Mouse (Mus musculus) neural tube, embryonic 14.5 days (tissue): ENCODE measurements at regions not wholly inside any gene's neighbourhood (a gene's known extent, or its start where the extent isn't known, plus 50 kb on each side); places are given as distances from the start of the nearest gene placed in this dataset.

Experiments used
- ATAC-seq: fragments of 200-750 bp; cut with Nextera tagmentation; 2 replicates; pipeline ENCODE4 v1.8.0; 2017; ENCODE audit warnings: low read depth, mild to moderate bottlenecking, moderate TSS enrichment, moderate library complexity
- H3K27ac ChIP-seq: fragments of 300-500 bp; sonication (generic); 2 replicates; pipeline ENCODE4 v1.5.1; 2014; ENCODE audit warnings: low read depth, mild to moderate bottlenecking, control low read depth, low read length, moderate library complexity, mixed read lengths
- H3K27me3 ChIP-seq: fragments of 300-500 bp; sonication (generic); 2 replicates; pipeline ENCODE4 v1.6.1; 2014; ENCODE audit warnings: low read length; ENCODE audit not compliant: control insufficient read depth, insufficient read depth
- H3K36me3 ChIP-seq: fragments of 300-500 bp; sonication (generic); 2 replicates; pipeline ENCODE4 v1.6.1; 2014; ENCODE audit warnings: low read length, mixed read lengths; ENCODE audit not compliant: control insufficient read depth, insufficient read depth
- H3K4me1 ChIP-seq: fragments of 300-500 bp; sonication (generic); 2 replicates; pipeline ENCODE4 v1.6.1; 2014; ENCODE audit warnings: low read length; ENCODE audit not compliant: control insufficient read depth, insufficient read depth
- H3K4me2 ChIP-seq: fragments of 300-500 bp; sonication (generic); 2 replicates; pipeline ENCODE4 v1.6.1; 2014; ENCODE audit warnings: mild to moderate bottlenecking, low read depth, low read length, control low read depth
- H3K4me3 ChIP-seq: fragments of 300-500 bp; sonication (generic); 2 replicates; pipeline ENCODE4 v1.5.1; 2014; ENCODE audit warnings: low read depth, low read length, control low read depth, mixed read lengths
- H3K9ac ChIP-seq: fragments of 300-500 bp; sonication (generic); replicated peaks from 2 replicates; pipeline ENCODE4 v1.6.1; 2014; ENCODE audit warnings: low read depth, mild to moderate bottlenecking, control low read depth, low read length, mixed read lengths
- H3K9me3 ChIP-seq: fragments of 300-500 bp; sonication (generic); 2 replicates; pipeline ENCODE4 v1.6.1; 2016; ENCODE audit warnings: low read length; ENCODE audit not compliant: control insufficient read depth
- WGBS: fragments of 180-500 bp; shearing (Covaris S2); extraction: QIAGEN DNeasy Blood & Tissue Kit; methylation state at CpG from one replicate; pipeline ENCODE4 v1.1.7; 2014; 5-methylcytosine and 5-hydroxymethylcytosine counted together

GRCm38 (mm10) chr12:107814926-107815325, 188.5 kb downstream of the Bcl11b start:
- 89% methylated on average over 7 of the region's 7 CpGs for WGBS
- no peaks in the 10 kb centered on the region for H3K9me3 ChIP-seq
- H3K27me3 ChIP-seq, result no peaks in the 10 kb centered on the region
- no peak overlapping the region for H3K4me2 ChIP-seq
- no peak overlapping the region for H3K9ac ChIP-seq
- H3K4me3 ChIP-seq, result no peak overlapping the region
- H3K36me3 ChIP-seq, result no peaks in the 10 kb centered on the region
- H3K27ac ChIP-seq, result no peak overlapping the region
- H3K4me1 ChIP-seq, result no peaks in the 10 kb centered on the region
- no peak for ATAC-seq

DNA sequence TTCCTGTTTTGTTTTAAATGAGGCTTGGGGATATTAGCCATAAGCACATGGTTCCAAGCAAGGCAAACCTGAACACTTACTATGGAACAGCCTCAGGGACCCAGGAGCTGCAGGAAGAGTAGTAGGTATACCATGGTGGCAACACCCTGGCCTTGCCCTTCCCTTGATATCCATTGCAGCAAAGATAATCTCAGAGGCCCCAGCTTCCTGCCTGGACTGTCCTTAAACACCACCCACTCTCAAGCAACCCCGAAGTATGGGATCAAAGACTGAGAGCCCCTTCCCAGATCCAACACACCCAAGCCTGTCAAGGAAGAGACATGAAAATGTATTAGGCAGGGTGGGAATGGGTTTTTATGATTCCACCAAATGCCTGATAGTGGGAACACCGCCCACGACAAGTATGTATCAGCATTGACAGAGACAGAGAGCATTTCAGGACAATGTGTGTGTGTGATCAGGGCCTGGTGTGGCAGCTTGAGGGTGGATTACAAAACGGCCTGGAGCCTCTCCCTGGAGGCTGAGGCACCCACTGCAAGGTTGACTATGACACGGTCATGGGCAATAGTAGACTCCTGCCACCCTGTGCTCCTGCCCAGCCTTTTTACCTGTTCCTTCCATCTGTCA, 179.5 kb downstream of the Bcl11b start:
- no peak overlapping the region for H3K9ac ChIP-seq
- H3K27ac ChIP-seq, result no peak overlapping the region
- H3K4me3 ChIP-seq, result no peak overlapping the region
- H3K9me3 ChIP-seq, result no peaks in the 10 kb centered on the region
- H3K4me1 ChIP-seq, result no peaks in the 10 kb centered on the region
- no peaks in the 10 kb centered on the region for H3K27me3 ChIP-seq
- H3K36me3 ChIP-seq, result no peaks in the 10 kb centered on the region
- H3K4me2 ChIP-seq, result no peak overlapping the region
- no peak for ATAC-seq
- 87% methylated on average over 5 of the region's 5 CpGs for WGBS

- H3K4me3 ChIP-seq, result no peak overlapping the region
- H3K4me1 ChIP-seq, result no peaks in the 10 kb centered on the region
- WGBS, result 96% methylated on average over 4 of the region's 4 CpGs
- no peaks in the 10 kb centered on the region for H3K36me3 ChIP-seq
- ATAC-seq, result no peak
- no peaks in the 10 kb centered on the region for H3K9me3 ChIP-seq
- H3K27ac ChIP-seq, result no peak overlapping the region
- H3K9ac ChIP-seq, result no peak overlapping the region
- H3K4me2 ChIP-seq, result no peak overlapping the region
- H3K27me3 ChIP-seq, result no peaks in the 10 kb centered on the region
Measured at GRCm38 (mm10) chr12:107825921-107826320, 177.5 kb downstream of the Bcl11b start.

DNA sequence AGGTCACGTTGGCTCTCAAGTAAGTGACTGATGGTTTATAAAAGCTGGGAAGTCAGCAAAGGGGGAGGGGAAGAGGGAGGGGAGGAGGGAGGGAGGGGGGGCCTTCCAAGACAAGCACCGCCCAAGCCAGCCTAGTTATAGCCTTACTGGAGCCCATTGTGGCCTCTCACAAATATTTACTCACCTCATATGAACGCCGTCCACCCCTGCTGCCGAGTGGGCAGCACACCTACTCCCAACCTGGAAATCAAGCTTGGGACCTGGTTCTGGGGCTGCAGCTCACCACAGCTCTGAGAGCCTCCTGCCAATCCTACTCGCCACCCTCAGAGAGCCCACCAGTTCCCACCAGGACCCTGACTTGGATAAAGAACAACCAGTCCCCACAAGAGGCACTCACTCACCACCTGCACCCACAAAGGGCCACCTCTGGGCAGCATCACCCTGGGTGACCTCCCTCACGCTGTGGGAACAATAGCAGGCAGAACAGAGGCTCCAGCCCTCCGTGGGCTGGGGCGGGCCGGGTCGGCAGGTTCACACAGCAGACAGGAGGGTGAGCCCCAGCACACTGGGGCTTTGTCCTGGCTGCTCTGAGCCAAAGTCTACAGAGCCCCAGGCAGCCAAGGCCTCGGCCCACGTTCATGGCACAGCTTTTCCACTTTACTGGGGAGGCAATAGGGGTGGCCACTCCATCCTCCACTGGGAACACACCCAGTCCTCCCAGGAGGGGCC, 171.8 kb downstream of the Bcl11b start:
- no peaks in the 10 kb centered on the region for H3K36me3 ChIP-seq
- no peaks in the 10 kb centered on the region for H3K4me1 ChIP-seq
- H3K9ac ChIP-seq, result no peak overlapping the region
- no peak overlapping the region for H3K4me3 ChIP-seq
- no peaks in the 10 kb centered on the region for H3K9me3 ChIP-seq
- no peaks in the 10 kb centered on the region for H3K27me3 ChIP-seq
- ATAC-seq, result no peak
- 38% methylated on average over 13 of the region's 13 CpGs for WGBS
- H3K4me2 ChIP-seq, result no peak overlapping the region
- no peak overlapping the region for H3K27ac ChIP-seq

DNA sequence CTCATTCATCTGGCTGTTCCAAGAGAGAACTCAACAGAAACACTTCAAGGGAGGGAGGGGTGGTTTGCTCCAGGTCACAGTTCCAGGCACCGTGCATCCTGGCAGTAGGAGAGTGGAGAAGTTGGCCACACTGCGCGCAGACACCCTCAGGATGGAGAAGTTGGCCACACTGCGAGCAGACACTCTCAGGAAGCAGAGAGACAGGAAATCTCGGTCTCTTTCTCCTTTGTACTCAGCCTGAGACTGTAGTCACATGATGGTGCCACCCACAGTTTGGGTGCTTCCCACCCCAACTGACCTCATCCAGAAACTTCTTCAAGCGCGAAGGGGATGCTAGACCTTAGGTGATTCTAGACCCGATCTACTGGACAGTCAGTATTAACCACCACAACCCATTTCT, 170.4 kb downstream of the Bcl11b start:
- no peak overlapping the region for H3K9ac ChIP-seq
- 92% methylated on average over 8 of the region's 8 CpGs for WGBS
- H3K27me3 ChIP-seq, result no peaks in the 10 kb centered on the region
- H3K4me1 ChIP-seq, result no peaks in the 10 kb centered on the region
- H3K36me3 ChIP-seq, result no peaks in the 10 kb centered on the region
- H3K4me2 ChIP-seq, result no peak overlapping the region
- no peak overlapping the region for H3K4me3 ChIP-seq
- H3K9me3 ChIP-seq, result no peaks in the 10 kb centered on the region
- H3K27ac ChIP-seq, result no peak overlapping the region
- no peak for ATAC-seq

- H3K9ac ChIP-seq, result no peak overlapping the region
- WGBS, result 86% methylated on average over 5 of the region's 5 CpGs
- H3K9me3 ChIP-seq, result no peaks in the 10 kb centered on the region
- H3K4me2 ChIP-seq, result no peak overlapping the region
- H3K4me1 ChIP-seq, result no peaks in the 10 kb centered on the region
- no peaks in the 10 kb centered on the region for H3K36me3 ChIP-seq
- H3K27ac ChIP-seq, result no peak overlapping the region
- H3K4me3 ChIP-seq, result no peak overlapping the region
- H3K27me3 ChIP-seq, result no peaks in the 10 kb centered on the region
- no peak for ATAC-seq
Measured at GRCm38 (mm10) chr12:107834512-107834911, 168.9 kb downstream of the Bcl11b start.

GRCm38 (mm10) chr12:107837741-107838140, 165.7 kb downstream of the Bcl11b start:
- ATAC-seq, result no peak
- H3K9ac ChIP-seq, result no peak overlapping the region
- H3K9me3 ChIP-seq, result no peaks in the 10 kb centered on the region
- no peaks in the 10 kb centered on the region for H3K36me3 ChIP-seq
- H3K27me3 ChIP-seq, result no peaks in the 10 kb centered on the region
- no peak overlapping the region for H3K27ac ChIP-seq
- H3K4me2 ChIP-seq, result no peak overlapping the region
- no peaks in the 10 kb centered on the region for H3K4me1 ChIP-seq
- H3K4me3 ChIP-seq, result no peak overlapping the region
- WGBS, result 92% methylated on average over 12 of the region's 12 CpGs

- Histone ChIP-seq H3K4me3 (no peak overlapping the region), H3K36me3 (no peaks in the 10 kb centered on the region), H3K4me2 (no peak overlapping the region), H3K9me3 (no peaks in the 10 kb centered on the region), H3K27ac (no peak overlapping the region), H3K27me3 (no peaks in the 10 kb centered on the region), H3K4me1 (no peaks in the 10 kb centered on the region), H3K9ac (no peak overlapping the region)
- WGBS, result 92% methylated on average over 5 of the region's 5 CpGs
- no peak for ATAC-seq
Measured at GRCm38 (mm10) chr12:107844631-107845030, 158.8 kb downstream of the Bcl11b start.

DNA sequence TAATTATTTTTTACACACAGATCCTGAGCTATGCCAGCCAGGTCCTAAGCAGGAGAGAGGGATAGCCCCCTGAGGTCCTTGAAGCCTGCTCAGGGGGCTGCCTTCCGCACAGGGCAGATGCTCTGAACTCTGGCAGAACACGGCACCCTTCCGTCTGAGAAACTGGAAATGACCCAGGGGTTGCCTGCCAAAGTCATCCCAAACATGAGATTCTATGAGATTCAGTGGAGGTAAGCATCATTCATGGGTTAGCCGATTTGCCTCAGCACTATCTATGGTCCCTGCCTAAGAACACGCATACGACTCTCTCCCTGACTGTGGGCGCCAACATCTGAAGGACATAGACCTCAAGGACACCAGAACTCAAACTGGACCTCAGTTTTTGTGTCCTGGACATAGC, 152.8 kb downstream of the Bcl11b start:
- Histone ChIP-seq H3K4me3 (no peak overlapping the region), H3K9me3 (no peaks in the 10 kb centered on the region), H3K27me3 (no peaks in the 10 kb centered on the region), H3K36me3 (no peaks in the 10 kb centered on the region), H3K4me1 (no peaks in the 10 kb centered on the region), H3K9ac (no peak overlapping the region), H3K4me2 (no peak overlapping the region), H3K27ac (no peak overlapping the region)
- 85% methylated on average over 7 of the region's 7 CpGs for WGBS
- no peak for ATAC-seq
